Mouse (Mus musculus) MN1 (cell line): ENCODE data around the gene Bfsp1.
A peak's percentile ranks its signal among the peaks of the same experiment; 100 is the strongest.

ENCODE experiments used
- DNase-seq: peaks from one replicate; pipeline ENCODE4 v3.0.0-alpha.2; 2016; ENCODE audit warnings: low spot score

The Bfsp1 gene

GRCm38 (mm10) chr2:143862484-143863231, at the start of gene Bfsp1:
Gene Bfsp1 (minus strand): TSS chr2:143863173.
- DNase-seq = no peak

GRCm38 (mm10) chr2:143912199-143912598, 49.2 kb upstream of the Bfsp1 start:
- no peak for DNase-seq

GRCm38 (mm10) chr2:143909230-143909629, 46.3 kb upstream of the Bfsp1 start:
- no peak for DNase-seq

- DNase-seq = peak; percentile 70
These were observed 41.9 kb upstream of the Bfsp1 start for GRCm38 (mm10) chr2:143904896-143905295.

- DNase-seq = no peak
These were observed 40.5 kb upstream of the Bfsp1 start for GRCm38 (mm10) chr2:143903376-143904045.

GRCm38 (mm10) chr2:143900821-143901351, 37.9 kb upstream of the Bfsp1 start:
- DNase-seq = no peak

- DNase-seq = no peak
These were observed 36.7 kb upstream of the Bfsp1 start for GRCm38 (mm10) chr2:143899470-143900220.

- no peak for DNase-seq
These were observed 28.5 kb upstream of the Bfsp1 start for GRCm38 (mm10) chr2:143891302-143892048.

- DNase-seq = no peak
These were observed 27.0 kb upstream of the Bfsp1 start for GRCm38 (mm10) chr2:143889860-143890433.

- no peak for DNase-seq
These were observed 26.3 kb upstream of the Bfsp1 start for GRCm38 (mm10) chr2:143889131-143889859.

GRCm38 (mm10) chr2:143882606-143883288, 19.8 kb upstream of the Bfsp1 start:
- DNase-seq = no peak

GRCm38 (mm10) chr2:143882002-143882401, 19.0 kb upstream of the Bfsp1 start:
- DNase-seq = no peak

- DNase-seq = no peak
These were observed 16.3 kb upstream of the Bfsp1 start for GRCm38 (mm10) chr2:143879311-143879710.

- no peak for DNase-seq
These were observed 14.1 kb upstream of the Bfsp1 start for GRCm38 (mm10) chr2:143876929-143877632.

GRCm38 (mm10) chr2:143876026-143876425, 13.1 kb upstream of the Bfsp1 start:
- no peak for DNase-seq

- no peak for DNase-seq
These were observed 8.1 kb upstream of the Bfsp1 start for GRCm38 (mm10) chr2:143870936-143871688.

GRCm38 (mm10) chr2:143867326-143867725, 4.4 kb upstream of the Bfsp1 start:
- peak; percentile 83 for DNase-seq

GRCm38 (mm10) chr2:143864600-143864999, 1.6 kb upstream of the Bfsp1 start:
- no peak for DNase-seq

- DNase-seq = no peak
These were observed 3.8 kb downstream of the Bfsp1 start for GRCm38 (mm10) chr2:143859166-143859565.
